Mouse (Mus musculus) heart, postnatal 0 days (tissue): ENCODE data around the gene Cd59a.

Source experiments
- CTCF ChIP-seq: IDR thresholded peaks from 2 replicates; pipeline ENCODE4 v1.5.1; 2016; ENCODE audit warnings: antibody characterized with exemption, control low read depth, low read depth
- EP300 ChIP-seq: IDR thresholded peaks from 2 replicates; pipeline ENCODE4 v1.6.1; 2016; ENCODE audit warnings: antibody characterized with exemption, low read depth

DNA sequence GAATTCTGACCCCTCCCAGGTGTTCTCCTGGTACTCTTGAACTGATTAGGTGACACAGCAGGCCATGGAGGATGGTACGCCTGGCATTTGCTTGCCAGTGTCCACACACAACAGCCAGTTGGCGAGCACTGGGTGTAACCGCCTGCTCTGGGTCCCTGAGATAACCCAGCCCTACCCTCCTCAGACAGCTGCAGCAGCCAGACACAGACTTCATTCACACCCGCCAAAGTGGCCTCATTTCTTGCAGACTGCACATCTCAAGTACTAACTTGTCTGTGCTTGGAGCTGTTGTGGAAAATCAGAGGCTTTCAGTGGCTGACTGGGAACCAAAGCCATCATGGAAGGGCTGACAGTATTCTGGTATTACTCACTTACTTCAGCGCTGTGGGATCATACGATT lies 34.6 kb downstream of the Cd59a start:
- no peak for TF ChIP-seq CTCF
- no peak for TF ChIP-seq EP300
